27 mouse cellular contexts compared by ENCODE assay signal in genomic region chr15:98994957-98995520, GRCm38 (mm10). TPM values are rescaled to one million over a fixed set of nuclear protein-coding genes. Genes with fewer than 3 reads are reported as not detected.
A peak's percentile ranks its signal among the peaks of the same experiment; 100 is the strongest.
DNase-seq lines count a peak whose midpoint lies in the region; ATAC-seq and TF ChIP-seq lines count a peak whose summit lies in the region.
"Had no signal": no experiment of that assay in that cellular context is flagged by ENCODE, and none has a peak within 500 bp of the region (broad histone marks: within the 10 kb centered on the region; RNA-seq: fewer than 3 reads in every experiment).

No protein-coding gene starts in this region.

- no peak for DNase-seq in heart, embryonic 10.5 days (ENCODE audit: low spot score)
- DNase-seq in heart, adult 2 months, result no peak
- DNase-seq in midbrain, embryonic 11.5 days (ENCODE audit: low spot score, missing footprints), result peak; percentile 79
- no peak for DNase-seq in midbrain, postnatal 0 days (ENCODE audit: low spot score)
- DNase-seq in NIH3T3 (ENCODE audit: low read depth), result peak; percentile 58
- no peak for DNase-seq in thymus, adult 18-20 months
- DNase-seq: adrenal gland, postnatal 10 days; cerebellum, adult 11 months; cerebellum, postnatal 10 days; embryo, embryonic 11 days; gastrocnemius, adult 2 months; gastrocnemius, postnatal 25 days; heart, postnatal 14 days had no signal

- intact Hi-C loops in heart, adult 2 months (cut with DNase I), result no loop called here

- peak overlapping the region; percentile 77 for H3K27ac ChIP-seq in heart, embryonic 10.5 days
- no peak overlapping the region for H3K27ac ChIP-seq in heart, adult 2 months
- no peak overlapping the region for H3K27ac ChIP-seq in midbrain, embryonic 11.5 days (ENCODE audit: low read depth, low read length)
- no peak overlapping the region; the same call in 1 of the 2 replicates for H3K27ac ChIP-seq in midbrain, postnatal 0 days (ENCODE audit: low read depth, low read length)
- H3K27ac ChIP-seq: embryonic facial prominence, embryonic 15.5 days; forebrain, embryonic 10.5 days; gastrocnemius, adult 2 months; hindbrain, embryonic 10.5 days had no signal

- peaks cover 71% of the 10 kb centered on the region for H3K4me1 ChIP-seq in heart, embryonic 10.5 days
- peaks cover 9% of the 10 kb centered on the region for H3K4me1 ChIP-seq in heart, adult 2 months (ENCODE audit: control insufficient read depth, insufficient read depth, low read length)
- H3K4me1 ChIP-seq in midbrain, embryonic 11.5 days (ENCODE audit: control insufficient read depth, insufficient read depth, low read length), result peaks cover 35% of the 10 kb centered on the region
- H3K4me1 ChIP-seq in midbrain, postnatal 0 days (ENCODE audit: insufficient read depth, low read length), result peaks cover 20% of the 10 kb centered on the region

- no peak overlapping the region for H3K9ac ChIP-seq in heart, adult 2 months (ENCODE audit: low read depth, low read length)
- H3K9ac ChIP-seq in midbrain, embryonic 11.5 days (ENCODE audit: low read length), result no peak overlapping the region
- H3K9ac ChIP-seq in midbrain, postnatal 0 days (replicated peaks; ENCODE audit: low read length, poor library complexity, severe bottlenecking), result no peak overlapping the region
- H3K9ac ChIP-seq: embryonic facial prominence, embryonic 15.5 days had no signal

- TF ChIP-seq EP300 in heart, adult 2 months (IDR thresholded peaks at IDR 0.05; ENCODE audit: insufficient read depth, low read depth, low read length), result no peak

- TF ChIP-seq CTCF in heart, adult 2 months (IDR thresholded peaks at IDR 0.05), result no peak
- TF ChIP-seq CTCF in midbrain, postnatal 0 days (IDR thresholded peaks at IDR 0.05), result no peak

- ATAC-seq in midbrain, embryonic 11.5 days (ENCODE audit: low FRiP score), result no peak
- ATAC-seq in midbrain, postnatal 0 days (ENCODE audit: low FRiP score), result no peak
- ATAC-seq: forebrain, embryonic 14.5 days; hindbrain, embryonic 16.5 days; inflammation-experienced regulatory T-cells, adult 6 months; intestine, postnatal 0 days had no signal

- TF ChIP-seq POLR2A in heart, adult 2 months (IDR thresholded peaks at IDR 0.05; ENCODE audit: insufficient read depth, low read depth, low read length), result no peak

- no peak overlapping the region for H3K4me3 ChIP-seq in heart, embryonic 10.5 days
- H3K4me3 ChIP-seq in heart, adult 2 months, result no peak overlapping the region
- no peak overlapping the region for H3K4me3 ChIP-seq in midbrain, embryonic 11.5 days (ENCODE audit: low read depth, low read length)
- no peak overlapping the region for H3K4me3 ChIP-seq in midbrain, postnatal 0 days (ENCODE audit: low read depth, low read length)
- H3K4me3 ChIP-seq: embryonic facial prominence, embryonic 15.5 days; erythroblast, embryonic 14.5 days; forebrain, embryonic 10.5 days; gastrocnemius, adult 2 months; hindbrain, embryonic 10.5 days had no signal

- no peaks in the 10 kb centered on the region for H3K79me2 ChIP-seq in heart, adult 2 months (replicated peaks; ENCODE audit: control insufficient read depth, insufficient read depth, low read length)

- H3K27me3 ChIP-seq in heart, embryonic 10.5 days (ENCODE audit: insufficient read depth, poor library complexity, severe bottlenecking), result no peaks in the 10 kb centered on the region
- H3K27me3 ChIP-seq in heart, adult 2 months (ENCODE audit: control insufficient read depth, insufficient read depth, low read length), result no peaks in the 10 kb centered on the region
- no peaks in the 10 kb centered on the region for H3K27me3 ChIP-seq in midbrain, embryonic 11.5 days (ENCODE audit: control insufficient read depth, insufficient read depth, low read length)
- no peaks in the 10 kb centered on the region for H3K27me3 ChIP-seq in midbrain, postnatal 0 days (ENCODE audit: insufficient read depth, low read length)
- H3K27me3 ChIP-seq: embryonic facial prominence, embryonic 15.5 days had no signal

- WGBS in heart, embryonic 10.5 days, result 78% methylated on average over 9 of the region's 9 CpGs
- WGBS in heart, adult 2 months, result 77% methylated on average over 9 of the region's 9 CpGs
- 87% methylated on average over 9 of the region's 9 CpGs for WGBS in midbrain, embryonic 11.5 days
- 81% methylated on average over 9 of the region's 9 CpGs for WGBS in midbrain, postnatal 0 days

- H3K9me3 ChIP-seq in heart, embryonic 10.5 days, result no peaks in the 10 kb centered on the region
- H3K9me3 ChIP-seq in midbrain, embryonic 11.5 days (ENCODE audit: control insufficient read depth, low read length), result no peaks in the 10 kb centered on the region
- no peaks in the 10 kb centered on the region for H3K9me3 ChIP-seq in midbrain, postnatal 0 days (ENCODE audit: low read length)
- H3K9me3 ChIP-seq: embryonic facial prominence, embryonic 15.5 days; forebrain, embryonic 10.5 days; G1E; hindbrain, embryonic 10.5 days had no signal

- no peaks in the 10 kb centered on the region for H3K36me3 ChIP-seq in heart, embryonic 10.5 days
- H3K36me3 ChIP-seq in heart, adult 2 months (ENCODE audit: control insufficient read depth, insufficient read depth, low read length), result no peaks in the 10 kb centered on the region
- H3K36me3 ChIP-seq in midbrain, embryonic 11.5 days (ENCODE audit: control insufficient read depth, insufficient read depth, low read length), result no peaks in the 10 kb centered on the region
- no peaks in the 10 kb centered on the region for H3K36me3 ChIP-seq in midbrain, postnatal 0 days (ENCODE audit: insufficient read depth, low read length)
- H3K36me3 ChIP-seq: embryonic facial prominence, embryonic 15.5 days; forebrain, embryonic 10.5 days; G1E; hindbrain, embryonic 10.5 days had no signal

- no peak overlapping the region for H3K4me2 ChIP-seq in midbrain, embryonic 11.5 days
- no peak overlapping the region for H3K4me2 ChIP-seq in midbrain, postnatal 0 days (ENCODE audit: low read depth, low read length, poor library complexity, severe bottlenecking)
- H3K4me2 ChIP-seq: embryonic facial prominence, embryonic 15.5 days had no signal

RNA-seq across cellular contexts. Expression of gene Tuba1c, which starts 34.7 kb away (rescaled TPM):
- polyA plus RNA-seq in heart, embryonic 10.5 days (2016; fragmentation: Nextera tagmentation; extraction: Ambion mirVana), result 172 and 183 TPM in 2 replicates
- total RNA-seq in heart, adult 2 months (2021), result 10 to 100 TPM; 30.1 to 39.0 TPM
- polyA plus RNA-seq in heart, adult 2 months (2012; rRNA removed), result 58.6 and 74.4 TPM in 2 replicates
- polyA plus RNA-seq in midbrain, embryonic 11.5 days (2014; fragmentation: Nextera tagmentation; extraction: Ambion mirVana), result 102 and 106 TPM in 2 replicates
- 18.2 and 22.6 TPM in 2 replicates for total RNA-seq in midbrain, postnatal 0 days (2014; rRNA removed)
- 9.6 and 9.9 TPM in 2 replicates for polyA plus RNA-seq in midbrain, postnatal 0 days (2015; fragmentation: Nextera tagmentation; extraction: Ambion mirVana)

RNA-seq across cellular contexts. Expression of gene Tuba1a, which starts 41.5 kb away (rescaled TPM):
- polyA plus RNA-seq in heart, embryonic 10.5 days (2016; fragmentation: Nextera tagmentation; extraction: Ambion mirVana), result 1,319 and 1,394 TPM in 2 replicates
- total RNA-seq in heart, adult 2 months (2021), result 10 to 100 TPM; 57.0 to 85.0 TPM
- 165 and 235 TPM in 2 replicates for polyA plus RNA-seq in heart, adult 2 months (2012; rRNA removed)
- 7,669 and 8,043 TPM in 2 replicates for polyA plus RNA-seq in midbrain, embryonic 11.5 days (2014; fragmentation: Nextera tagmentation; extraction: Ambion mirVana)
- total RNA-seq in midbrain, postnatal 0 days (2014; rRNA removed), result 17,447 and 20,461 TPM in 2 replicates
- 15,641 and 16,823 TPM in 2 replicates for polyA plus RNA-seq in midbrain, postnatal 0 days (2015; fragmentation: Nextera tagmentation; extraction: Ambion mirVana)

RNA-seq across cellular contexts. Expression of gene Gm49450, which starts 41.7 kb away (rescaled TPM):
- polyA plus RNA-seq in heart, embryonic 10.5 days (2016; fragmentation: Nextera tagmentation; extraction: Ambion mirVana), result not detected in 2 replicates
- not detected for total RNA-seq in heart, adult 2 months (2021)
- 26.2 TPM in 1 of 2 replicates, not detected in the other for polyA plus RNA-seq in heart, adult 2 months (2012; rRNA removed)
- not detected in 2 replicates for polyA plus RNA-seq in midbrain, embryonic 11.5 days (2014; fragmentation: Nextera tagmentation; extraction: Ambion mirVana)
- total RNA-seq in midbrain, postnatal 0 days (2014; rRNA removed), result 1,797 and 2,945 TPM in 2 replicates
- not detected in 2 replicates for polyA plus RNA-seq in midbrain, postnatal 0 days (2015; fragmentation: Nextera tagmentation; extraction: Ambion mirVana)
- total RNA-seq: adrenal gland, postnatal 10 days; adrenal gland, postnatal 4 days; G1E; gastrocnemius, adult 2 months; gastrocnemius, postnatal 25 days; granulocyte monocyte progenitor cell, adult 5-6 weeks; heart, postnatal 14 days had no signal
- polyA plus RNA-seq: embryonic facial prominence, embryonic 11.5 days; embryonic facial prominence, embryonic 15.5 days; erythroblast, embryonic 14.5 days; forebrain, embryonic 10.5 days; forebrain, embryonic 14.5 days; G1E; heart, embryonic 14.5 days; hindbrain, embryonic 10.5 days; hindbrain, embryonic 16.5 days; inflammation-experienced regulatory T-cells, adult 6 months; intestine, postnatal 0 days had no signal

RNA-seq across cellular contexts. Expression of gene Prph, which starts 59.9 kb away (rescaled TPM):
- polyA plus RNA-seq in heart, embryonic 10.5 days (2016; fragmentation: Nextera tagmentation; extraction: Ambion mirVana), result 0.36 and 1.1 TPM in 2 replicates
- total RNA-seq in heart, adult 2 months (2021), result under 1 TPM; 0.13 to 0.80 TPM
- 1.00 and 2.1 TPM in 2 replicates for polyA plus RNA-seq in heart, adult 2 months (2012; rRNA removed)
- polyA plus RNA-seq in midbrain, embryonic 11.5 days (2014; fragmentation: Nextera tagmentation; extraction: Ambion mirVana), result 3.6 and 4.8 TPM in 2 replicates
- 9.8 and 11.2 TPM in 2 replicates for total RNA-seq in midbrain, postnatal 0 days (2014; rRNA removed)
- 8.0 and 9.1 TPM in 2 replicates for polyA plus RNA-seq in midbrain, postnatal 0 days (2015; fragmentation: Nextera tagmentation; extraction: Ambion mirVana)
- total RNA-seq: common myeloid progenitor, adult 5-6 weeks; G1E; granulocyte monocyte progenitor cell, adult 5-6 weeks had no signal
- polyA plus RNA-seq: erythroblast, embryonic 14.5 days; G1E; inflammation-experienced regulatory T-cells, adult 6 months had no signal

Comparison
In these comparisons a context has a peak if more than half of its experiments do, and no peak if none do; other contexts are left out.
1. DNase-seq: peak in midbrain, embryonic 11.5 days (single experiment) and NIH3T3 (single experiment); none in heart, embryonic 10.5 days (single experiment), heart, adult 2 months (0 of 2), midbrain, postnatal 0 days (single experiment) and thymus, adult 18-20 months (0 of 2).